Mouse (Mus musculus): ENCODE results near the gene Plekha4.

The Plekha4 gene

DNA sequence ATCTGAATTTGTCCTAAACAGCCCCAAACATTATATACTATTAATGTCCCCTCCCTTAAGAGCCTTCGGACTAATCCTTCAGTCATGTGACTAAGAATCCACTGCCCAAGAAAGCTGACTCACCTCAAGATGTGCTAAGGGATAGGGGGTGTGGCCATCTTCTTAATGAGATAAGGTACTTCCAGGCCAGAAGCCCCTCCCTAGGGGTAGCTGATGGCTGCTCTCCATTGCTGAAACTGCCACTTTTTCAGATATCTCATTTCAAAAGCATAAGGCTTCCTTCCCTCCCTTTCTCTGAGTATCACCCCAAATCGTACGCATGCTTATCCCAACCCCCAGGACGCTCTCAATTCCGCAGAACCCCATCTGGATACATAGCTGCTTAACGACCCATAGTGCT is 17.6 kb upstream of the Plekha4 start:
- intact Hi-C loops (cut with DNase I), result no loop called here

GRCm38 (mm10) chr7:45509181-45509882 is 16.8 kb upstream of the Plekha4 start:
- intact Hi-C loops (cut with DNase I), result no loop called here

GRCm38 (mm10) chr7:45509912-45510787 is 16.0 kb upstream of the Plekha4 start, which contains the start of gene Nucb1:
Nucb1 (minus strand) TSS chr7:45510406.
- intact Hi-C loops (cut with DNase I), result no loop called here

GRCm38 (mm10) chr7:45514411-45514810 is 11.7 kb upstream of the Plekha4 start:
- intact Hi-C loops (cut with DNase I), result no loop called here

DNA sequence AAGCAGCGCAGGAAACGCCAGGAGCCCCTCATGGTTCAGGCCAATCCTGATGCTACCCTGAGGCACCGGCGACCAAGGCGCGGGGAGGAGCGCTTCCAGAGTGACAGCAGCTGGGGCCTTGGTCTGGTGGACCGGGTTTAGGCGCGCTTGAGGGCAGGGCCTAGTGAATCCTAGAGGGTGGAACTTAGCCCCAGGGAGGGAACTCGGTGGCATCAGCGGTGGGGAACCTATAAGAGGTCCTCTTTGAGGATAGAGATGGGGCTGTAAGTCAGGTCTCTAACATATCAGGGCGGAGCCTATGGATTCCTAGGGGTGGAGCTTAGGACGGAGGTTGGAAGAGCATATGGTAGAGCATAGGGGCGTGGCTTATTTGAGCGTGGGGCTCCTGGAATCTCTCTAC is 10.7 kb upstream of the Plekha4 start:
- intact Hi-C loops (cut with DNase I), result loop anchor here (5.0 kb wide), 1 partner anchor 43 kb away; no protein-coding TSS in a partner anchor

- intact Hi-C loops (cut with DNase I), result loop anchor here (5.0 kb wide), 1 partner anchor 45 kb away; no protein-coding TSS in a partner anchor
These were observed 9.3 kb upstream of the Plekha4 start for GRCm38 (mm10) chr7:45516846-45517245.

DNA sequence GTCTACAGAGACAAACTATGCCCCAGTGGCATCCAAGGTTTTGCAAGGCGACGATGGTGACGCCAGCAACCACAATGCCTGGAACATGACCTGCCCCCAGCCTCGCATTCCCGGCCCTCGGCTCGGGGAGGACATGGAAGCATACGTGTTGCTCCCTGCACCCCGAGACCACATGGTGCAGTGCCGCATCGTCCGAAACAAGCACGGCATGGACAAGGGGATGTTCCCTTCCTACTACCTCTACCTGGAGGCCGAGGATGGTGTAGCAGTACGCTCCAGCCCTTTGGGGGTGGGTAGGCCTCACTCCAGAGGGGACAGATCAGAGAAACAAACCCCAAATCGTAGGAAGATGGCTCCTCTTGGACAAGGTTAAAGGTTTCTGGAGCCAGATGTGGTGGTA is 7.5 kb upstream of the Plekha4 start:
- intact Hi-C loops (cut with DNase I), result loop anchor here (5.0 kb wide), 1 partner anchor 46 kb away; no protein-coding TSS in a partner anchor

GRCm38 (mm10) chr7:45519345-45520120 is 6.6 kb upstream of the Plekha4 start:
- intact Hi-C loops (cut with DNase I), result loop anchor here (5.0 kb wide), 1 partner anchor 47 kb away; no protein-coding TSS in a partner anchor

- intact Hi-C loops (cut with DNase I), result no loop called here
These were observed 5.5 kb upstream of the Plekha4 start for GRCm38 (mm10) chr7:45520605-45521004.

DNA sequence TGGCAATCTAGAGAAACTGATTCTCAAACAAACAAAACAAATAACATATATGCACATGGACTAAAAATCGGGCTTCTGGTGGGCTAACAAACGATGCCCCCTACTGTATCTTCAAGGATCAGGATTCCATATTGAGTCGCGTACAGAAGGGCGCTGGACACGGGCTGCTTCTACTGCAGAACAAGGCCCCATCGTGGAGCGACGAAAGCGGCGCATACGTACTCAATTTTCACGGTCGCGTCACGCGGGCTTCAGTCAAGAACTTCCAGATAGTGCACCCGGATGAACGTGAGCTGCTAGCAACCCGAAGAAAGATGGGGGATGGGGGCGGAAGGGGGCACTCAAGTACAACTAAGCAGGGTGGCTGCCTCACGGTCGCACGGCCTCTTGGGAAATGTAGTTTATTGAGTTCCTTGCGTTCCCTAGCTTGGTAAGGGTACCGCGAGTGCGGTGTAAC is 4.4 kb upstream of the Plekha4 start:
- intact Hi-C loops (cut with DNase I), result no loop called here

- intact Hi-C loops (cut with DNase I), result no loop called here
These were observed 3.9 kb upstream of the Plekha4 start for GRCm38 (mm10) chr7:45522194-45522752.

GRCm38 (mm10) chr7:45522957-45523676 is 3.0 kb upstream of the Plekha4 start:
- intact Hi-C loops (cut with DNase I), result no loop called here

GRCm38 (mm10) chr7:45523678-45524170 is 2.4 kb upstream of the Plekha4 start:
- intact Hi-C loops (cut with DNase I), result no loop called here

DNA sequence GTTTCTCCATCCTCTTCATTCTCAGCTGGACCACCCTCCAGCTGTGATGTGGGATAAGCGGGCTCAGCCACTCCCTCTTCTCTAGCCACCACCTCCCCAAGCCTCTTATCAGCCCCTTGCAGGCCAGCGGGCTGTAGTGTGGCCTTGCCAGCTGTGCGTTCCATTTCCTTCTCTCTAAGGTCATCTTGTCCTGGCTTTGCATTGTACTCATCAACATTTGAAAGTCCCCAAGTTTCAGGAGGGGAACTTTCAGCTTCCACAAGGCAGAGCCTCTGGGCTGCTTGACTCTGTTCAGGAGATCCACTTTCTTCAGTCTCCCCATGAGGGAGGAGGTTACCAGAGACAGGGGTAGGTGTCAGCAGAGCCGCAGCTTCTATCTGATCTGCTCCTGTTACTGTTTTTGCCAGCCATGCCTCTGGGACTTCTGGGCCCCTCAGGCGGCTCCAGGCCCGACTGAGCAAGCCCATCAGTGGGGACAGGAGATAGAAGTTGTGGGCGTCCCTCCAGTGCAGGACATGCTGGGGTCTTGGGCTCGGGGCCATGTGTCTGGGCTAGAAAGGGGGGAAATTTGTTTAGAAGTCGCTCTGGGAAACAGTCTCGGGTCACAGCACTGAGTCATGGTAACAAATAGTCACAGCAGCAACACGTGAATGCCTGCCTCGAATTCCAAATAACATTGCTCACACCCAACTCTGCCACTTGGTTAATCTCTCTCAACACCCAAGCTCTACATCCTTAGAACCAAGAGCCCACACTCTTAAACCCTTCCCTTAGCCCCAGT is 1.1 kb upstream of the Plekha4 start:
- intact Hi-C loops (cut with DNase I), result loop anchor here (5.0 kb wide), 1 partner anchor 48 kb away; no protein-coding TSS in a partner anchor

DNA sequence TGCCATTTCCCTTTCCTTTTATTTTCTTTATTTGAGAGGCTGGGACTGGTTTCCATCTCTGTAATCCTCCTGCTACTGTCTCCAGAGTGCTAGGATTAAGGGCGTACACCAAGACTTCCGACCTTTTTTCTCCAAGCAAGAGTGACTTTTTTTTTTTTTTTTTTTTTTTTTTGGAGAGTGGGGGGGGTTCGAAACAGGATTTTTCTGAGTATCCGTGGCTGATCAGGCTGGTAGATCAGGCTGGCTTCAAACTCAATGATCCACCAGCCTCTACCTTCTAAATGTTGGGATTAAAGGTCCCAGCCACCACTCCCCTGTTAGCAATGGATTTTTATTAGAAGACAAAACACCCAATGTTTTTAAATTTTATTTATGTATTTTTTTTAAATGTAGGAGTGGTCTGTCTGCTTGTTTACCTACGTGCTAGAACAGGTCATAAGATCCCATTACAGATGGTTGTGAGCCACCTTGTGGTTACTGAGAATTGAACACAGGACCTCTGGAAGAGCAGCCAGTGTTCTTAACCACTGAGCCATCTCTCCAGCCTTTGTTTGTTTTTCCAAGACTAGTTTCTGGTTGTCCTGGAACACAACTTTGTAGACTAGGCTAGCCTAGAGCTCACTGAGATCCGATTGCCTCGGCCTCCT is 467 bp downstream of the Plekha4 start:
- intact Hi-C loops (cut with DNase I), result loop anchor here (5.0 kb wide), 1 partner anchor 49 kb away; no protein-coding TSS in a partner anchor

GRCm38 (mm10) chr7:45527169-45527568 is 1.0 kb downstream of the Plekha4 start:
- intact Hi-C loops (cut with DNase I), result loop anchor here (5.0 kb wide), 1 partner anchor 50 kb away; no protein-coding TSS in a partner anchor

- intact Hi-C loops (cut with DNase I), result loop anchor here (5.0 kb wide), 1 partner anchor 52 kb away; no protein-coding TSS in a partner anchor
These were observed 3.3 kb downstream of the Plekha4 start for GRCm38 (mm10) chr7:45529461-45529860.

- intact Hi-C loops (cut with DNase I), result no loop called here
These were observed 4.5 kb downstream of the Plekha4 start for GRCm38 (mm10) chr7:45530643-45531042.
